Mouse (Mus musculus) heart, postnatal 36 days (tissue): ENCODE measurements around the gene Alyref. TPM values are rescaled to one million over a fixed set of nuclear protein-coding genes. Genes with fewer than 3 reads are reported as not detected.
A peak's percentile ranks its signal among the peaks of the same experiment; 100 is the strongest.

ENCODE experiments used
- DNase-seq, 2 experiments: peaks; one replicate each; pipeline ENCODE4 v3.0.0; 2021 to 2022
- intact Hi-C: fragments of 180-260 bp; cut with DNase I; formaldehyde crosslinking; loops from one replicate; pipeline ENCODE4 v1.15.1; 2025
- microRNA-seq, 2 experiments: library from miRNA; unstranded; fragments of <30 nt; microRNA quantifications; one replicate each; pipeline ENCODE4 v1.2.0; 2021; ENCODE audit warnings: borderline number of aligned reads in 2 of 2
- total RNA-seq, 2 experiments: library from RNA; stranded (reverse); gene quantifications; 2 replicates each; pipeline ENCODE4 v1.2.3; 2021

Gene Alyref
- total RNA-seq, 2 experiments from 2014 or later: 46.4 to 47.8 TPM

- DNase-seq: no peak
- intact Hi-C loops: loop anchor here (2.0 kb wide), 3 partner anchors 21 to 59 kb away; partner anchors contain the start of gene Slc25a10
Measured at GRCm38 (mm10) chr11:120549986-120550809, 48.0 kb downstream of the Alyref start.

- intact Hi-C loops: loop anchor here (2.0 kb wide), 1 partner anchor 31 kb away; no protein-coding TSS in a partner anchor
- peak; percentile 96 to 97 for DNase-seq
Measured at GRCm38 (mm10) chr11:120549168-120549945, 48.8 kb downstream of the Alyref start, which contains the start of gene Mcrip1. TSS of gene Mcrip1 (minus strand) at chr11:120549727.

GRCm38 (mm10) chr11:120548786-120549167 is 49.4 kb downstream of the Alyref start:
- intact Hi-C loops: loop anchor here (2.0 kb wide), 1 partner anchor 30 kb away; no protein-coding TSS in a partner anchor
- no peak for DNase-seq

- DNase-seq: no peak
- intact Hi-C loops: loop anchor here (2.0 kb wide), 1 partner anchor 29 kb away; no protein-coding TSS in a partner anchor
Measured at GRCm38 (mm10) chr11:120548214-120548613, 50.0 kb downstream of the Alyref start.

- intact Hi-C loops: no loop called here
- no peak for DNase-seq
Measured at GRCm38 (mm10) chr11:120547469-120547868, 50.7 kb downstream of the Alyref start.

GRCm38 (mm10) chr11:120545964-120546363 is 52.2 kb downstream of the Alyref start:
- intact Hi-C loops: no loop called here
- DNase-seq: no peak

GRCm38 (mm10) chr11:120542376-120542775 is 55.8 kb downstream of the Alyref start:
- no peak for DNase-seq
- intact Hi-C loops: no loop called here

Small RNA genes within 50 kb of the gene (microRNA-seq; reads per million reads assigned to microRNA genes)
- gene Mir6936: 0 to 0.67 reads per million in 2 experiments

Other genes with a start within 250 kb of the Alyref start
- 100 to 1,000 TPM; 218 to 338 TPM for gene Actg1, start 249.8 kb downstream of the Alyref start, total RNA-seq
- gene Fscn2, start 236.8 kb downstream of the Alyref start, total RNA-seq: not detected
- 10 to 100 TPM; 13.8 to 15.4 TPM for gene Faap100, start 219.6 kb downstream of the Alyref start, total RNA-seq
- 10 to 100 TPM; 60.4 to 62.2 TPM for gene Nploc4, start 160.7 kb downstream of the Alyref start, total RNA-seq
- 1 to 10 TPM in 1 of 2 experiments, under 1 TPM in 1; 0.35 to 1.2 TPM for gene Tspan10, start 155.7 kb downstream of the Alyref start, total RNA-seq
- under 1 TPM in 1 of 2 experiments, not detected in 1; 0.75 TPM for gene Pde6g, start 144.9 kb downstream of the Alyref start, total RNA-seq
- 10 to 100 TPM; 54.1 to 61.4 TPM for gene Oxld1, start 140.3 kb downstream of the Alyref start, total RNA-seq
- 1 to 10 TPM; 5.9 to 6.4 TPM for gene Ccdc137, start 140.2 kb downstream of the Alyref start, total RNA-seq
- 10 to 100 TPM in 1 of 2 experiments, 1 to 10 TPM in 1; 8.6 to 12.2 TPM for gene Arl16, start 130.8 kb downstream of the Alyref start, total RNA-seq
- 100 to 1,000 TPM; 222 to 245 TPM for gene Mrpl12, start 113.8 kb downstream of the Alyref start, total RNA-seq
- 10 to 100 TPM; 13.4 to 15.0 TPM for gene Slc25a10, start 106.5 kb downstream of the Alyref start, total RNA-seq
- 1 to 10 TPM in 1 of 2 experiments, under 1 TPM in 1; 0.80 to 1.2 TPM for gene Gcgr, start 67.7 kb downstream of the Alyref start, total RNA-seq
- 10 to 100 TPM; 43.1 to 43.7 TPM for gene Mcrip1, start 48.6 kb downstream of the Alyref start, total RNA-seq
- gene Ppp1r27, start 47.2 kb downstream of the Alyref start, total RNA-seq: under 1 TPM in 1 of 2 experiments, not detected in 1; 0.67 TPM
- 100 to 1,000 TPM; 252 to 258 TPM for gene P4hb, start 25.1 kb downstream of the Alyref start, total RNA-seq
- 100 to 1,000 TPM; 147 to 150 TPM for gene Arhgdia, start 16.7 kb downstream of the Alyref start, total RNA-seq
- 10 to 100 TPM; 75.6 to 87.1 TPM for gene Anapc11, start 56 bp upstream of the Alyref start, total RNA-seq
- gene Npb, start 10.1 kb upstream of the Alyref start, total RNA-seq: not detected
- gene Pcyt2, start 19.6 kb upstream of the Alyref start, total RNA-seq: 10 to 100 TPM; 48.2 to 54.6 TPM
- 10 to 100 TPM; 10.0 to 10.1 TPM for gene Sirt7, start 26.9 kb upstream of the Alyref start, total RNA-seq
- 10 to 100 TPM; 39.3 to 43.8 TPM for gene Mafg, start 35.2 kb upstream of the Alyref start, total RNA-seq
- 1 to 10 TPM; 1.2 to 1.3 TPM for gene Pycr1, start 45.4 kb upstream of the Alyref start, total RNA-seq
- 10 to 100 TPM; 76.1 to 78.1 TPM for gene Myadml2, start 49.8 kb upstream of the Alyref start, total RNA-seq
- gene Notum, start 62.8 kb upstream of the Alyref start, total RNA-seq: not detected
- gene Aspscr1, start 74.6 kb upstream of the Alyref start, total RNA-seq: 10 to 100 TPM; 42.2 to 43.0 TPM
- gene Cenpx, start 115.4 kb upstream of the Alyref start, total RNA-seq: 10 to 100 TPM; 33.1 to 38.3 TPM
- gene Lrrc45, start 115.6 kb upstream of the Alyref start, total RNA-seq: 1 to 10 TPM; 5.3 to 7.0 TPM
- 1 to 10 TPM in 1 of 2 experiments, under 1 TPM in 1; 0.36 to 1.6 TPM for gene Rac3, start 123.1 kb upstream of the Alyref start, total RNA-seq
- 10 to 100 TPM in 1 of 2 experiments, 1 to 10 TPM in 1; 9.2 to 12.0 TPM for gene Dcxr, start 128.9 kb upstream of the Alyref start, total RNA-seq
- 10 to 100 TPM; 14.4 to 19.7 TPM for gene Cbr2, start 133.7 kb upstream of the Alyref start, total RNA-seq
- gene Hmga1b, start 164.4 kb upstream of the Alyref start, total RNA-seq: 10 to 100 TPM; 22.1 to 34.1 TPM
- 10 to 100 TPM; 11.2 to 13.3 TPM for gene Rfng, start 185.8 kb upstream of the Alyref start, total RNA-seq
- 10 to 100 TPM; 54.6 to 58.4 TPM for gene Gps1, start 185.9 kb upstream of the Alyref start, total RNA-seq
- 10 to 100 TPM; 25.0 to 29.0 TPM for gene Dus1l, start 198.0 kb upstream of the Alyref start, total RNA-seq
- gene Fasn, start 226.2 kb upstream of the Alyref start, total RNA-seq: 10 to 100 TPM; 17.3 to 65.9 TPM